Mouse (Mus musculus) ES-E14 (cell line): Measurements from ENCODE around the gene Tmem245.

ENCODE experiments used
- CHD2 ChIP-seq: IDR thresholded peaks from 2 replicates; pipeline ENCODE4 v1.6.1; 2014; ENCODE audit warnings: mild to moderate bottlenecking, low read depth, low read length, inconsistent platforms
- HCFC1 ChIP-seq: IDR thresholded peaks from 2 replicates; pipeline ENCODE4 v1.6.1; 2012; ENCODE audit warnings: low read length, inconsistent platforms, borderline replicate concordance; ENCODE audit not compliant: insufficient read depth
- MAFK ChIP-seq: IDR thresholded peaks from 2 replicates; pipeline ENCODE4 v1.6.1; 2014; ENCODE audit warnings: mild to moderate bottlenecking, low read depth, low read length, inconsistent platforms; ENCODE audit not compliant: insufficient read depth
- ZC3H11A ChIP-seq: IDR thresholded peaks from 2 replicates; pipeline ENCODE4 v1.6.1; 2012; ENCODE audit warnings: low read depth, mild to moderate bottlenecking, inconsistent platforms, low read length, borderline replicate concordance
- ZNF384 ChIP-seq: IDR thresholded peaks from 2 replicates; pipeline ENCODE4 v1.6.1; 2012; ENCODE audit warnings: low read depth, low read length, inconsistent platforms

DNA sequence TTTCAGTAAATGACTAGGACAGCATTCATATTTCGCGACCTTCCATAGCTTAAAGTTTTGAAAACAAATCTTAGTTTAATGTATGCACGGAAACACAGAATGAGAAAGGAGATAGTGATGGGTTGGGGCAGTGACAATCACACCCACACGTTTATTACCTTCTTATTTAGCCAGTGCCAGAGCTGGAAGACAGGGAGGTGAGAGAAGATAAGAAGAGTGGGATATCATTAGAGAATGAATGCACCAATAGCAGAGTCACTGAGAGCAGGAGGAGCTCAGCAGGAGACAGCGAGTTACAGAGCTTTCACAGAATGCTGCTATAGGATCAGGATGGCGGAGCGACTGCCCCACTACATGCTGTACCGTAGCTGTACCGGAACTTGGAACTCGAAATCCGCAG lies 25.0 kb downstream of the Tmem245 start:
- TF ChIP-seq MAFK (no peak), ZNF384 (no peak), HCFC1 (no peak), ZC3H11A (no peak), CHD2 (no peak)
